Mouse (Mus musculus) ES-Bruce4 (cell line): Measurements from ENCODE around the gene Abcb7. TPM values are rescaled to one million over a fixed set of nuclear protein-coding genes. Genes with fewer than 3 reads are reported as not detected.

Experiments used
- H3K27ac ChIP-seq: 2 replicates; pipeline ENCODE4 v1.5.1; 2012; ENCODE audit warnings: low read length, inconsistent platforms; ENCODE audit not compliant: insufficient read depth
- H3K27me3 ChIP-seq: 2 replicates; pipeline ENCODE4 v1.6.1; 2012; ENCODE audit warnings: mild to moderate bottlenecking, low read length, inconsistent platforms; ENCODE audit not compliant: control insufficient read depth, poor library complexity, insufficient read depth, severe bottlenecking
- H3K36me3 ChIP-seq: 2 replicates; pipeline ENCODE4 v1.6.1; 2012; ENCODE audit warnings: inconsistent platforms, mild to moderate bottlenecking, low read length, moderate library complexity; ENCODE audit not compliant: control insufficient read depth, poor library complexity, insufficient read depth, severe bottlenecking
- H3K4me1 ChIP-seq: one replicate; pipeline ENCODE4 v1.8.1; 2011; ENCODE audit warnings: low read length; ENCODE audit not compliant: control insufficient read depth, insufficient read depth
- H3K4me3 ChIP-seq: 2 replicates; pipeline ENCODE4 v1.5.1; 2011; ENCODE audit warnings: low read depth, mild to moderate bottlenecking, low read length
- H3K9ac ChIP-seq: 2 replicates; pipeline ENCODE4 v1.6.1; 2012; ENCODE audit warnings: low read depth, mild to moderate bottlenecking, inconsistent platforms; ENCODE audit not compliant: poor library complexity, severe bottlenecking
- H3K9me3 ChIP-seq: replicated peaks from 2 replicates; pipeline ENCODE4 v1.6.1; 2012; ENCODE audit warnings: mild to moderate bottlenecking, low read length, inconsistent platforms; ENCODE audit not compliant: control insufficient read depth, poor library complexity, insufficient read depth, severe bottlenecking
- CTCF ChIP-seq: IDR thresholded peaks from one replicate; pipeline ENCODE4 v1.8.1; 2011; ENCODE audit warnings: low read depth, low read length
- EP300 ChIP-seq: IDR thresholded peaks from 2 replicates; pipeline ENCODE4 v1.6.1; 2011; ENCODE audit warnings: low read depth, low read length; ENCODE audit not compliant: insufficient read depth
- POLR2A ChIP-seq: IDR thresholded peaks from one replicate; pipeline ENCODE4 v1.8.1; 2011; ENCODE audit warnings: low read length; ENCODE audit not compliant: insufficient read depth
- polyA plus RNA-seq: library from polyadenylated mRNA; stranded (reverse); fragments of >200 nt; gene quantifications from 2 replicates; pipeline ENCODE4 v1.2.4, GENCODE M21; 2011; ENCODE audit warnings: low read depth; ENCODE audit not compliant: missing spikeins, insufficient read depth, insufficient read length

The Abcb7 gene
- polyA plus RNA-seq: 40.3 and 49.2 TPM in 2 replicates

GRCm38 (mm10) chrX:104413183-104413983 lies at the start of gene Abcb7:
Abcb7 (minus strand) TSS chrX:104413856.
- no peaks in the 10 kb centered on the region for H3K4me1 ChIP-seq
- no peaks in the 10 kb centered on the region for H3K9me3 ChIP-seq
- H3K27me3 ChIP-seq: no peaks in the 10 kb centered on the region
- peak within 1 kb of the TSS; percentile 85 for H3K9ac ChIP-seq
- TF ChIP-seq POLR2A: no peak
- TF ChIP-seq EP300: no peak
- no peak for TF ChIP-seq CTCF
- peak within 1 kb of the TSS; percentile 62 for H3K4me3 ChIP-seq
- H3K27ac ChIP-seq: peak within 1 kb of the TSS; percentile 87
- no peaks in the 10 kb centered on the region for H3K36me3 ChIP-seq

GRCm38 (mm10) chrX:104461755-104462154 lies 48.1 kb upstream of the Abcb7 start:
- H3K27ac ChIP-seq: no peak overlapping the region
- H3K4me3 ChIP-seq: no peak overlapping the region
- no peaks in the 10 kb centered on the region for H3K27me3 ChIP-seq
- no peaks in the 10 kb centered on the region for H3K4me1 ChIP-seq
- no peaks in the 10 kb centered on the region for H3K9me3 ChIP-seq
- H3K9ac ChIP-seq: no peak overlapping the region
- no peaks in the 10 kb centered on the region for H3K36me3 ChIP-seq
- TF ChIP-seq CTCF (no peak), POLR2A (no peak), EP300 (no peak)

GRCm38 (mm10) chrX:104452433-104452832 lies 38.8 kb upstream of the Abcb7 start:
- no peaks in the 10 kb centered on the region for H3K9me3 ChIP-seq
- H3K36me3 ChIP-seq: no peaks in the 10 kb centered on the region
- H3K4me1 ChIP-seq: no peaks in the 10 kb centered on the region
- no peak overlapping the region for H3K9ac ChIP-seq
- no peaks in the 10 kb centered on the region for H3K27me3 ChIP-seq
- H3K4me3 ChIP-seq: no peak overlapping the region
- no peak for TF ChIP-seq EP300
- TF ChIP-seq CTCF: no peak
- no peak for TF ChIP-seq POLR2A
- no peak overlapping the region for H3K27ac ChIP-seq

GRCm38 (mm10) chrX:104433456-104433855 lies 19.8 kb upstream of the Abcb7 start:
- TF ChIP-seq EP300 (no peak), CTCF (no peak)
- Histone ChIP-seq H3K27ac (no peak overlapping the region), H3K27me3 (no peaks in the 10 kb centered on the region), H3K4me1 (no peaks in the 10 kb centered on the region), H3K9me3 (no peaks in the 10 kb centered on the region), H3K36me3 (no peaks in the 10 kb centered on the region), H3K9ac (no peak overlapping the region), H3K4me3 (no peak overlapping the region)

- TF ChIP-seq POLR2A: no peak
- TF ChIP-seq CTCF: no peak
- TF ChIP-seq EP300: no peak
- no peaks in the 10 kb centered on the region for H3K4me1 ChIP-seq
- no peak overlapping the region for H3K27ac ChIP-seq
- H3K27me3 ChIP-seq: no peaks in the 10 kb centered on the region
- no peak overlapping the region for H3K9ac ChIP-seq
- no peaks in the 10 kb centered on the region for H3K36me3 ChIP-seq
- no peaks in the 10 kb centered on the region for H3K9me3 ChIP-seq
- no peak overlapping the region for H3K4me3 ChIP-seq
Measured at GRCm38 (mm10) chrX:104428108-104428507, 14.5 kb upstream of the Abcb7 start.

GRCm38 (mm10) chrX:104413995-104414394 lies 339 bp upstream of the Abcb7 start:
- no peak for TF ChIP-seq EP300
- no peak overlapping the region for H3K4me3 ChIP-seq
- no peaks in the 10 kb centered on the region for H3K36me3 ChIP-seq
- H3K27me3 ChIP-seq: no peaks in the 10 kb centered on the region
- peak overlapping the region; percentile 56; the same call in 1 of the 2 replicates for H3K9ac ChIP-seq
- peak overlapping the region; percentile 62; the same call in 1 of the 2 replicates for H3K27ac ChIP-seq
- no peaks in the 10 kb centered on the region for H3K9me3 ChIP-seq
- no peaks in the 10 kb centered on the region for H3K4me1 ChIP-seq
